Mouse (Mus musculus) limb, embryonic 13.5 days (tissue): ENCODE results near the gene Rsph10b. TPM values are rescaled to one million over a fixed set of nuclear protein-coding genes. Genes with fewer than 3 reads are reported as not detected.

Source experiments
- ATAC-seq: fragments of 200-750 bp; cut with Nextera tagmentation; 2 replicates; pipeline ENCODE4 v1.8.0; 2017; ENCODE audit warnings: low read depth, moderate number of reproducible peaks, moderate TSS enrichment; ENCODE audit not compliant: low FRiP score
- H3K27ac ChIP-seq: fragments of 300-500 bp; sonication (generic); 2 replicates; pipeline ENCODE4 v1.5.1; 2015; ENCODE audit warnings: inconsistent platforms, mild to moderate bottlenecking, moderate library complexity
- H3K27me3 ChIP-seq: fragments of 300-500 bp; sonication (generic); 2 replicates; pipeline ENCODE4 v1.6.1; 2015; ENCODE audit warnings: mild to moderate bottlenecking, inconsistent platforms
- H3K36me3 ChIP-seq: fragments of 300-500 bp; sonication (generic); 2 replicates; pipeline ENCODE4 v1.6.1; 2015; ENCODE audit warnings: inconsistent platforms, mild to moderate bottlenecking, moderate library complexity
- H3K4me1 ChIP-seq: fragments of 300-500 bp; sonication (generic); 2 replicates; pipeline ENCODE4 v1.6.1; 2015; ENCODE audit warnings: inconsistent platforms
- H3K4me2 ChIP-seq: fragments of 300-500 bp; sonication (generic); replicated peaks from 2 replicates; pipeline ENCODE4 v1.6.1; 2015; ENCODE audit warnings: inconsistent platforms, mild to moderate bottlenecking, moderate library complexity
- H3K4me3 ChIP-seq: fragments of 300-500 bp; sonication (generic); 2 replicates; pipeline ENCODE4 v1.5.1; 2015; ENCODE audit warnings: moderate library complexity, mild to moderate bottlenecking, inconsistent platforms
- H3K9ac ChIP-seq: fragments of 300-500 bp; sonication (generic); 2 replicates; pipeline ENCODE4 v1.6.1; 2015; ENCODE audit warnings: mild to moderate bottlenecking, inconsistent platforms
- H3K9me3 ChIP-seq: fragments of 300-500 bp; sonication (generic); 2 replicates; pipeline ENCODE4 v1.6.1; 2016; ENCODE audit warnings: inconsistent platforms
- WGBS: fragments of 180-500 bp; shearing (Covaris S2); methylation state at CpG from one replicate; pipeline ENCODE4 v1.1.7; 2015; 5-methylcytosine and 5-hydroxymethylcytosine counted together
- polyA plus RNA-seq: library from polyadenylated mRNA; unstranded; fragments of >200 nt; fragmentation: Nextera tagmentation; extraction: Ambion mirVana; gene quantifications from 2 replicates; pipeline ENCODE4 v1.2.1, GENCODE M21; 2015

Gene Rsph10b
- polyA plus RNA-seq, 1 experiment from 2014 or later, result 1.0 TPM

GRCm38 (mm10) chr5:143916221-143916620 is 16.6 kb upstream of the Rsph10b start:
- Histone ChIP-seq H3K9ac (no peak overlapping the region), H3K4me1 (peaks cover under 1% of the 10 kb centered on the region; the same call in 1 of the 2 replicates), H3K4me2 (no peak overlapping the region), H3K27me3 (no peaks in the 10 kb centered on the region), H3K36me3 (peaks cover 62% of the 10 kb centered on the region), H3K4me3 (no peak overlapping the region), H3K9me3 (no peaks in the 10 kb centered on the region), H3K27ac (no peak overlapping the region)
- no peak for ATAC-seq
- WGBS, result 88% methylated on average over 9 of the region's 9 CpGs

- H3K27ac ChIP-seq, result no peak overlapping the region
- no peak overlapping the region for H3K4me2 ChIP-seq
- WGBS, result 63% methylated on average over 5 of the region's 5 CpGs
- H3K4me1 ChIP-seq, result no peaks in the 10 kb centered on the region
- no peaks in the 10 kb centered on the region for H3K27me3 ChIP-seq
- no peak overlapping the region for H3K4me3 ChIP-seq
- H3K9me3 ChIP-seq, result no peaks in the 10 kb centered on the region
- peaks cover 70% of the 10 kb centered on the region for H3K36me3 ChIP-seq
- H3K9ac ChIP-seq, result no peak overlapping the region
- no peak for ATAC-seq
Observed at GRCm38 (mm10) chr5:143917418-143917817, 15.4 kb upstream of the Rsph10b start.

GRCm38 (mm10) chr5:143918120-143918519 is 14.7 kb upstream of the Rsph10b start:
- WGBS, result 93% methylated on average over 3 of the region's 3 CpGs
- peaks cover 74% of the 10 kb centered on the region for H3K36me3 ChIP-seq
- H3K4me1 ChIP-seq, result no peaks in the 10 kb centered on the region
- no peaks in the 10 kb centered on the region for H3K27me3 ChIP-seq
- no peak for ATAC-seq
- H3K27ac ChIP-seq, result no peak overlapping the region
- H3K4me3 ChIP-seq, result no peak overlapping the region
- H3K9ac ChIP-seq, result no peak overlapping the region
- no peak overlapping the region for H3K4me2 ChIP-seq
- no peaks in the 10 kb centered on the region for H3K9me3 ChIP-seq

- no peak overlapping the region for H3K4me3 ChIP-seq
- peaks cover 85% of the 10 kb centered on the region for H3K36me3 ChIP-seq
- no peaks in the 10 kb centered on the region for H3K27me3 ChIP-seq
- H3K4me1 ChIP-seq, result no peaks in the 10 kb centered on the region
- no peak overlapping the region for H3K27ac ChIP-seq
- no peak overlapping the region for H3K4me2 ChIP-seq
- H3K9me3 ChIP-seq, result no peaks in the 10 kb centered on the region
- ATAC-seq, result no peak
- 87% methylated on average over 6 of the region's 6 CpGs for WGBS
- H3K9ac ChIP-seq, result no peak overlapping the region
Observed at GRCm38 (mm10) chr5:143924781-143925452, 7.9 kb upstream of the Rsph10b start.

GRCm38 (mm10) chr5:143927875-143928274 is 5.0 kb upstream of the Rsph10b start, which contains the start of gene Gm42421:
Gene Gm42421, plus strand, starts transcription at chr5:143928175.
- Histone ChIP-seq H3K4me1 (no peaks in the 10 kb centered on the region), H3K36me3 (peaks cover 85% of the 10 kb centered on the region), H3K9me3 (no peaks in the 10 kb centered on the region), H3K4me3 (no peak within 1 kb of the TSS), H3K9ac (no peak within 1 kb of the TSS), H3K27ac (no peak within 1 kb of the TSS), H3K27me3 (no peaks in the 10 kb centered on the region), H3K4me2 (no peak within 1 kb of the TSS)
- WGBS, result 95% methylated on average over 8 of the region's 8 CpGs
- ATAC-seq, result no peak

GRCm38 (mm10) chr5:143929291-143929690 is 3.5 kb upstream of the Rsph10b start:
- Histone ChIP-seq H3K4me2 (no peak overlapping the region), H3K4me3 (no peak overlapping the region), H3K27me3 (no peaks in the 10 kb centered on the region), H3K27ac (no peak overlapping the region), H3K9ac (no peak overlapping the region), H3K36me3 (peaks cover 73% of the 10 kb centered on the region), H3K9me3 (no peaks in the 10 kb centered on the region), H3K4me1 (no peaks in the 10 kb centered on the region)
- no peak for ATAC-seq
- WGBS, result 86% methylated on average over 4 of the region's 4 CpGs

- Histone ChIP-seq H3K4me1 (no peaks in the 10 kb centered on the region), H3K4me3 (no peak overlapping the region), H3K27ac (no peak overlapping the region), H3K27me3 (no peaks in the 10 kb centered on the region), H3K9ac (no peak overlapping the region), H3K9me3 (no peaks in the 10 kb centered on the region), H3K36me3 (peaks cover 59% of the 10 kb centered on the region), H3K4me2 (no peak overlapping the region)
- no peak for ATAC-seq
- WGBS, result 95% methylated on average over 12 of the region's 12 CpGs
Observed at GRCm38 (mm10) chr5:143930656-143931055, 2.2 kb upstream of the Rsph10b start.

GRCm38 (mm10) chr5:143931863-143932580 is 813 bp upstream of the Rsph10b start:
- 80% methylated on average over 6 of the region's 6 CpGs for WGBS
- no peaks in the 10 kb centered on the region for H3K27me3 ChIP-seq
- peaks cover 46% of the 10 kb centered on the region for H3K36me3 ChIP-seq
- no peak overlapping the region for H3K27ac ChIP-seq
- H3K4me1 ChIP-seq, result no peaks in the 10 kb centered on the region
- H3K4me2 ChIP-seq, result no peak overlapping the region
- H3K4me3 ChIP-seq, result no peak overlapping the region
- H3K9ac ChIP-seq, result no peak overlapping the region
- H3K9me3 ChIP-seq, result no peaks in the 10 kb centered on the region
- ATAC-seq, result no peak

- Histone ChIP-seq H3K4me3 (no peak overlapping the region), H3K9ac (no peak overlapping the region), H3K27ac (no peak overlapping the region), H3K9me3 (no peaks in the 10 kb centered on the region), H3K4me1 (no peaks in the 10 kb centered on the region), H3K36me3 (peaks cover 35% of the 10 kb centered on the region), H3K27me3 (no peaks in the 10 kb centered on the region), H3K4me2 (no peak overlapping the region)
- no peak for ATAC-seq
- 91% methylated on average over 11 of the region's 11 CpGs for WGBS
Observed at GRCm38 (mm10) chr5:143933414-143933813, 579 bp downstream of the Rsph10b start.

- Histone ChIP-seq H3K36me3 (peaks cover 30% of the 10 kb centered on the region), H3K9ac (no peak overlapping the region), H3K4me3 (no peak overlapping the region), H3K4me1 (no peaks in the 10 kb centered on the region), H3K9me3 (no peaks in the 10 kb centered on the region), H3K4me2 (no peak overlapping the region), H3K27me3 (no peaks in the 10 kb centered on the region), H3K27ac (no peak overlapping the region)
- WGBS, result 91% methylated on average over 1 of the region's 1 CpGs
- no peak for ATAC-seq
Observed at GRCm38 (mm10) chr5:143933875-143934274, 1.0 kb downstream of the Rsph10b start.

GRCm38 (mm10) chr5:143936156-143936555 is 3.3 kb downstream of the Rsph10b start:
- no peak overlapping the region for H3K4me2 ChIP-seq
- no peak overlapping the region for H3K27ac ChIP-seq
- no peaks in the 10 kb centered on the region for H3K27me3 ChIP-seq
- no peak for ATAC-seq
- no peaks in the 10 kb centered on the region for H3K4me1 ChIP-seq
- WGBS, result 85% methylated on average over 9 of the region's 9 CpGs
- H3K9me3 ChIP-seq, result no peaks in the 10 kb centered on the region
- peaks cover 9% of the 10 kb centered on the region for H3K36me3 ChIP-seq
- H3K4me3 ChIP-seq, result no peak overlapping the region
- no peak overlapping the region for H3K9ac ChIP-seq

GRCm38 (mm10) chr5:143941588-143941987 is 8.8 kb downstream of the Rsph10b start:
- WGBS, result 21% methylated on average over 10 of the region's 10 CpGs
- Histone ChIP-seq H3K9me3 (no peaks in the 10 kb centered on the region), H3K27me3 (no peaks in the 10 kb centered on the region), H3K4me2 (peak overlapping the region; percentile 19; the same call in 1 of the 2 replicates), H3K4me1 (no peaks in the 10 kb centered on the region), H3K9ac (no peak overlapping the region), H3K4me3 (no peak overlapping the region), H3K27ac (no peak overlapping the region), H3K36me3 (no peaks in the 10 kb centered on the region)
- no peak for ATAC-seq
